Mouse (Mus musculus) olfactory bulb, adult 2 months (tissue): ENCODE data around the gene Efcab2.

Experiments used
- CTCF ChIP-seq: fragments of 200-500 bp; IDR thresholded peaks from 2 replicates; pipeline ENCODE4 v1.5.1; 2012; ENCODE audit warnings: low read depth, mild to moderate bottlenecking, low read length, moderate library complexity; ENCODE audit not compliant: insufficient read depth
- POLR2A ChIP-seq: fragments of 200-500 bp; IDR thresholded peaks from 2 replicates; pipeline ENCODE4 v1.6.1; 2012; ENCODE audit warnings: mild to moderate bottlenecking, low read depth, low read length, moderate library complexity; ENCODE audit not compliant: insufficient read depth

DNA sequence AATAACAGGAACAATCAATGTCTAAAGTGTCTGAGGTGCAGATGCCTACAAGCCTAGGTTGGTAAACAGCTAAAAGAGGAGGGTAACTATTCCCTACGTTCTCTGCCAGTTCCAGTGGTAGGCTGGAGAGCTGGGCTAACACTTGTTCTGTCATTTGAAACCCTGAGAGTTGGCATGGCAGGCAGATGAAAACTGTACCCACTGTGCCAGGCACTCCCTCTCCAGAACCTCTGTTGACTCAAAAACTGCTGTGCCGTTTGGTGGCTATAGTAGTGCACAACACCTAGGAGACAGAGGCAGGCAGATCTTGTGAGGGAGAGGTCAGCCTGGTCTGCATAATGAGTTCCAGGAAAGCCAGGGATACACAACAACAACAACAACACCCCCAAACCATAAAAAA is 16.5 kb upstream of the Efcab2 start:
- TF ChIP-seq POLR2A: no peak
- TF ChIP-seq CTCF: no peak
